Mouse (Mus musculus) olfactory bulb, adult 2 months (tissue): ENCODE data around the gene Hecw2.

Experiments used
- CTCF ChIP-seq: fragments of 200-500 bp; IDR thresholded peaks from 2 replicates; pipeline ENCODE4 v1.5.1; 2012; ENCODE audit warnings: low read depth, mild to moderate bottlenecking, low read length, moderate library complexity; ENCODE audit not compliant: insufficient read depth
- POLR2A ChIP-seq: fragments of 200-500 bp; IDR thresholded peaks from 2 replicates; pipeline ENCODE4 v1.6.1; 2012; ENCODE audit warnings: mild to moderate bottlenecking, low read depth, low read length, moderate library complexity; ENCODE audit not compliant: insufficient read depth

- no peak for TF ChIP-seq CTCF
- TF ChIP-seq POLR2A: no peak
Measured at GRCm38 (mm10) chr1:53795591-53795990, 399.4 kb downstream of the Hecw2 start.
